Mouse (Mus musculus): ENCODE measurements around the gene H2-Ke6. TPM values are rescaled to one million over a fixed set of nuclear protein-coding genes. Genes with fewer than 3 reads are reported as not detected.

H2-Ke6 gene
- polyA plus RNA-seq, 1 experiment from 2014 or later = 41.7 TPM

DNA sequence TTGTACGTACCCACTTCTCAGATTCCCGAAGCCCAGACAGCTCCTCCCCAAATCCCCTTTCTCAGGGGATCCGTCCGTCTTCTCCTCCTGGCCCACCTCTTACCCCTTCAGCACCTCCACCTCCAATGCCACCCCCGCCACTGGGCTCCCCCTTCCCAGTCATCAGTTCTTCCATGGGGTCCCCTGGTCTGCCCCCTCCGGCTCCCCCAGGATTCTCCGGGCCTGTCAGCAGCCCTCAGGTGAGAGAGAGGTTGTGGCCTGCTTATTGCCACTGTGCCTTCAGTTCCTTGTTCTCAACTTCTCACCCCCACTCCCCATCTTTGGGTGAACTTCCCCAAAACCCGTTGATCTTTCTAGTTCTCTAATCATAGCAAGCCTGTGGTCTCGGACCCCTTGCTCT, 4.9 kb upstream of the H2-Ke6 start:
- WGBS = 56% methylated on average over 9 of the region's 9 CpGs
- peak overlapping the region; percentile 94 for H3K9ac ChIP-seq (replicated peaks; ENCODE audit: low read depth, low read length)
- no peak for ATAC-seq (ENCODE audit: insufficient number of reproducible peaks, insufficient read depth, low FRiP score, low read depth)
- peaks cover 54% of the 10 kb centered on the region for H3K36me3 ChIP-seq (ENCODE audit: control insufficient read depth, insufficient read depth, low read length)
- no peaks in the 10 kb centered on the region for H3K9me3 ChIP-seq (ENCODE audit: control insufficient read depth, low read depth, low read length)
- H3K4me1 ChIP-seq (ENCODE audit: control insufficient read depth, insufficient read depth, low read length) = peaks cover 25% of the 10 kb centered on the region
- peak overlapping the region; percentile 65 for H3K4me3 ChIP-seq (ENCODE audit: low read depth, low read length)
- no peaks in the 10 kb centered on the region for H3K27me3 ChIP-seq (ENCODE audit: control insufficient read depth, insufficient read depth, low read length)
- peak overlapping the region; percentile 71 for H3K4me2 ChIP-seq (replicated peaks; ENCODE audit: low read depth, low read length)
- H3K27ac ChIP-seq (ENCODE audit: low read length) = no peak overlapping the region

DNA sequence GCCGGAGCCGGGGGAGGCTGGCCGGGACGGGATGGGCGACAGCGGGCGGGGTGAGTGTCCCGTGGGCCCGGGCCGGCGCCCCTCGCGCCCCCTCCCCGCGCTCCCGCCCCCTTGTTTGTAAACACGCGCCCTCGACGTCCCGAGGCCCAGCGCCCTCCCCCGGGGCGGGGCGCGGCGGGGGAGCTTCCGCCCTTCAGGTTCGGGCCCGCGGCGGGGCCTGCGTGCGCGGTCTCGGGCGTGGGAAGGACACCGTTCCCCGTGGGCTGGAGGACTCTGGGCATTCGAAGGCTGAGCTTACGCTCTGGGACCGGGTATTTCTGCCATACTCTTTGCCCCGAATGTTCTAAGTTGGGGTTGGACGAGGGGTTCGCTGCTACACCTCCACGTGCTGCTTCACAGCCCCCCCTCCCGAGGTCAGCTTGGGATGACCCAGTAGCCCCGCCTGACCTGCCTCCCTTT, 4.3 kb upstream of the H2-Ke6 start:
- WGBS = under 1% methylated on average over 35 of the region's 48 CpGs
- Histone ChIP-seq H3K4me2 (replicated peaks; ENCODE audit: low read depth, low read length) (peak overlapping the region; percentile 71), H3K27me3 (ENCODE audit: control insufficient read depth, insufficient read depth, low read length) (no peaks in the 10 kb centered on the region), H3K9ac (replicated peaks; ENCODE audit: low read depth, low read length) (peak overlapping the region; percentile 94), H3K9me3 (ENCODE audit: control insufficient read depth, low read depth, low read length) (no peaks in the 10 kb centered on the region), H3K4me1 (ENCODE audit: control insufficient read depth, insufficient read depth, low read length) (peaks cover 26% of the 10 kb centered on the region), H3K36me3 (ENCODE audit: control insufficient read depth, insufficient read depth, low read length) (peaks cover 48% of the 10 kb centered on the region), H3K4me3 (ENCODE audit: low read depth, low read length) (peak overlapping the region; percentile 65), H3K27ac (ENCODE audit: low read length) (peak overlapping the region; percentile 94)
- ATAC-seq (ENCODE audit: insufficient number of reproducible peaks, insufficient read depth, low FRiP score, low read depth) = peak; percentile 5; the same call in 1 of the 2 replicates

DNA sequence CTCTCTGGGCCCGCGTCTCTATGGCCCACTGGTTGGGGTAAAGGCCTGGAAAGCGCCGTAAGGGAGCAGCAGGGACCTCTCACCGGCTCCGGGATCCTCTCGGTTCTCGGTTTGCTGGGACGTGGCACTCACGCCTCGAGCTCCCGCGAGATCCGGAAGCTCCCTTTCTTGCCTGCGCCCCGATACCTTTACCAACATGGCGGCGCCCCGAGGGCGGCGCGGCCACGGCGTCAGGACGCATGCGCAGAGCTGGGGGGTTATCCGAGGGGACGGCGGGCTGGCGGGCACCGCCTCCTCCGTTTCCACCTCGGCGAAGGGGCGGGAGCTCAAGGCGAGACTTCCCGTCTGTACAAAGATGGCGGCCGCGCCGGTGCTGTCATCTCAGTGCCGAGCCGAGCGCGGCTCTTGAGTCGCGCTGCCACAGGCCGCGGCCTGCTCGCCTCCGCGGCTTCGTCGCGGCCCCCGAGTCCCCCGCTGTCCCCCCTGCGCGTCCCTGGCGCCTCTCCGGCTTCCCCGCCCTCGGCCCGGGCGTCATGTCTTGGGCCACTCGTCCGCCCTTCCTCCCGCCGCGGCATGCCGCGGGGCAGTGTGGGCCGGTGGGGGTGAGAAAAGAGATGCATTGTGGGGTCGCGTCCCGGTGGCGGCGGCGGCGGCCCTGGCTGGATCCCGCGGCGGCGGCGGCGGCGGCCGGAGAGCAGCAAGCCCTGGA, 3.8 kb upstream of the H2-Ke6 start, which contains the start of the genes Slc39a7 and Rxrb:
Gene Slc39a7, minus strand, starts transcription at position 218 of the 709 bp plus-strand sequence.
Gene Rxrb, plus strand, starts transcription at position 348 of the 709 bp plus-strand sequence.
- Histone ChIP-seq H3K27me3 (ENCODE audit: control insufficient read depth, insufficient read depth, low read length) (no peaks in the 10 kb centered on the region), H3K27ac (ENCODE audit: low read length) (peak within 1 kb of the TSS; percentile 94), H3K4me1 (ENCODE audit: control insufficient read depth, insufficient read depth, low read length) (peaks cover 30% of the 10 kb centered on the region), H3K36me3 (ENCODE audit: control insufficient read depth, insufficient read depth, low read length) (peaks cover 43% of the 10 kb centered on the region), H3K9ac (replicated peaks; ENCODE audit: low read depth, low read length) (peak within 1 kb of the TSS; percentile 94), H3K4me3 (ENCODE audit: low read depth, low read length) (peak within 1 kb of the TSS; percentile 65), H3K4me2 (replicated peaks; ENCODE audit: low read depth, low read length) (peak within 1 kb of the TSS; percentile 99), H3K9me3 (ENCODE audit: control insufficient read depth, low read depth, low read length) (no peaks in the 10 kb centered on the region)
- WGBS = under 1% methylated on average over 86 of the region's 88 CpGs
- peak; percentile 81 for ATAC-seq (ENCODE audit: insufficient number of reproducible peaks, insufficient read depth, low FRiP score, low read depth)

DNA sequence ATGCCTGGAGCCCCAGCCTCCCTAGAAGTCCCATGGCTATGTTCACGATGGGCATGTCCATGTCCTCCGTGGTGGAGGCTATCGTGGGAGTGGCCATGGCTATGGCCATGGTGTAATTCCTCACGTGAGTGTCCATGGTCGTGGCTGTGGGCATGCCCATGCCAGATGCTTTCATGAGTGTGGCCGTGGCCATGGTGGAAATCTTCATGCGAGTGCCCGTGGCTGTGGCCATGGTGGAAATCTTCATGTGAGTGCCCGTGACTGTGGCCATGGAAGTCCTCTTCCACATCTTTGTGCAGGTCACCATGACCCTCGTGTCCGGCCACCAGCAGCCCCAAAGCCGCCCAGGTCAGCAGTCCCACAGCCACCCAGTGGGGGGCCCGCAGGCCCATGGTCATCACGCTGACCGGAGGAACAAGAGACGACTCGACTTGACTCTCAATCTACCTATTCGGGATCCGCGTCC, 3.0 kb upstream of the H2-Ke6 start:
- no peaks in the 10 kb centered on the region for H3K27me3 ChIP-seq (ENCODE audit: control insufficient read depth, insufficient read depth, low read length)
- peaks cover 34% of the 10 kb centered on the region for H3K4me1 ChIP-seq (ENCODE audit: control insufficient read depth, insufficient read depth, low read length)
- peak overlapping the region; percentile 99 for H3K4me2 ChIP-seq (replicated peaks; ENCODE audit: low read depth, low read length)
- ATAC-seq (ENCODE audit: insufficient number of reproducible peaks, insufficient read depth, low FRiP score, low read depth) = no peak
- peak overlapping the region; percentile 94 for H3K27ac ChIP-seq (ENCODE audit: low read length)
- peaks cover 36% of the 10 kb centered on the region for H3K36me3 ChIP-seq (ENCODE audit: control insufficient read depth, insufficient read depth, low read length)
- peak overlapping the region; percentile 94 for H3K9ac ChIP-seq (replicated peaks; ENCODE audit: low read depth, low read length)
- 4% methylated on average over 20 of the region's 20 CpGs for WGBS
- no peaks in the 10 kb centered on the region for H3K9me3 ChIP-seq (ENCODE audit: control insufficient read depth, low read depth, low read length)
- peak overlapping the region; percentile 65 for H3K4me3 ChIP-seq (ENCODE audit: low read depth, low read length)

DNA sequence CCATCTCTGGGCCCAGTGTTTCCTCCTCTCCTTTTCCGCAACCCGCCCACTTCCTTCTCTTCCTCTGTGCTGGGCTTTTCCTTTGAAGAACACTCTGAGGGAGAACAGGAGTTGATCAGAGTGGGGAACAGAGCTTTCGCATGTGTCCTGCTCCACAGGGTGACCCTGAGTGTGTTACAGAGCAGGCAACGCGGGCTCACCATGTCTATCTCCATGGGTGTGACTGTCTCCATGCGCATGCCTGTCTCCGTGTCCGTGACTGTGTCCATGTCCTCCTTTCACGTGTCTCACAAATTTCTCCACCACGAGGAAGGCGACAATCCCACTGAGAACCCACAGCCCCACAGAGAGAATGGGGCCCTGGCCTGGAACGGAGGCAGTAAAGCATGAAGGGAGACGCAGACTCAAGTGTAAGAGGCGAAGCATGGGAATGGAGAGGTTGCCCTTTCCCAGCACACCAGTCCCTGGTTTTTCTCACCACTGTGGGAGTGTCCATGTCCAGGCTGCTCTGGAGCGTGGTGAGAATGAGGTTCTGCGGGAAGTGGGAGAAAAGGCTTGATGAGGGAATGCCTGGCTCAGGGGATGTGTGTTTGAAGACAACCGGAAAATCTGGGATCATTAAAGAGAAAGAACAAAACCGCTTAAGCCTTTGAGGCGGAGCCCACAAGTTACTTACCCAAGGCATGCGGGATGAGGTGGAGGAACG, 2.2 kb upstream of the H2-Ke6 start:
- H3K4me3 ChIP-seq (ENCODE audit: low read depth, low read length) = peak overlapping the region; percentile 65
- no peaks in the 10 kb centered on the region for H3K27me3 ChIP-seq (ENCODE audit: control insufficient read depth, insufficient read depth, low read length)
- H3K27ac ChIP-seq (ENCODE audit: low read length) = peak overlapping the region; percentile 94; the same call in 1 of the 2 replicates
- no peaks in the 10 kb centered on the region for H3K9me3 ChIP-seq (ENCODE audit: control insufficient read depth, low read depth, low read length)
- H3K9ac ChIP-seq (replicated peaks; ENCODE audit: low read depth, low read length) = peak overlapping the region; percentile 94
- peak overlapping the region; percentile 99 for H3K4me2 ChIP-seq (replicated peaks; ENCODE audit: low read depth, low read length)
- H3K36me3 ChIP-seq (ENCODE audit: control insufficient read depth, insufficient read depth, low read length) = peaks cover 29% of the 10 kb centered on the region
- H3K4me1 ChIP-seq (ENCODE audit: control insufficient read depth, insufficient read depth, low read length) = peaks cover 42% of the 10 kb centered on the region
- no peak for ATAC-seq (ENCODE audit: insufficient number of reproducible peaks, insufficient read depth, low FRiP score, low read depth)
- 76% methylated on average over 21 of the region's 21 CpGs for WGBS

DNA sequence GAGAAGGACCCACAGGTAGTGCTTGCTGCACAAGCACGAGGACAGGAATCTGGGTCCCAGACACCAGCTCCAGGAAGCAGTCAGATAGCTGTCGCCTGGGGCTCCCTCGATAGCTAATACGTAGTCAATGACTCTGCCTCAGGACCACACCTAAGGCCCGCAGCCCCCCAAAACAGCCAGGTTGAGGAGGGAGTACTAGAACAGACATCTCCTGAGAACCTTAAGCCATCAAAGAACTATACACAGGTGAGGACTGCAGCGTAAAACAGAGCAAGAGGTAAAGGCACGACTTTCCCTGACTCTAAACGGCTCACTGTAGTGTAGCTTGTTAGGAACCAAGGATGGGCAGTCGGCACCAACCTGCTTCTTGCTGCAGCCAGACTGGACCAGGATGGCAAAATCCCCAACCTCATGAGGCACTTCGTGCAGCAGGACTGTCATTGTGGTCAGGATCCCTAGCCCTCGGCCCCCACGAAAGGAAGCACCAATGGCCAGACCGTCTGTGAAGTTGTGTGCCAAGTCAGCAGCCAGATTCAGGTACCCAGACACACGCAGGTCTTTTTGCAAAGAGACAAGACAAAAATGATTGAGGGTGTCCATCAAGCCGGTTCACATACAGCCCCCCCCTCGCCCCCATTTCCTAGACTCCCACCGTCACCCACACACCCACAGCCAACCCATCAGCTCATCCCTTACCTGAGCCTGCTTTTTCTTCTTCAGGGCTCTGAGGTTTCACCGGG, 1.5 kb upstream of the H2-Ke6 start:
- Histone ChIP-seq H3K9ac (replicated peaks; ENCODE audit: low read depth, low read length) (no peak overlapping the region), H3K4me2 (replicated peaks; ENCODE audit: low read depth, low read length) (peak overlapping the region; percentile 99), H3K4me1 (ENCODE audit: control insufficient read depth, insufficient read depth, low read length) (peaks cover 42% of the 10 kb centered on the region), H3K36me3 (ENCODE audit: control insufficient read depth, insufficient read depth, low read length) (peaks cover 26% of the 10 kb centered on the region), H3K27ac (ENCODE audit: low read length) (no peak overlapping the region), H3K27me3 (ENCODE audit: control insufficient read depth, insufficient read depth, low read length) (no peaks in the 10 kb centered on the region), H3K9me3 (ENCODE audit: control insufficient read depth, low read depth, low read length) (no peaks in the 10 kb centered on the region), H3K4me3 (ENCODE audit: low read depth, low read length) (0 out of 2 replicates have a peak overlapping the region, but pooled peaks have one; percentile 65)
- ATAC-seq (ENCODE audit: insufficient number of reproducible peaks, insufficient read depth, low FRiP score, low read depth) = no peak
- 88% methylated on average over 18 of the region's 18 CpGs for WGBS

DNA sequence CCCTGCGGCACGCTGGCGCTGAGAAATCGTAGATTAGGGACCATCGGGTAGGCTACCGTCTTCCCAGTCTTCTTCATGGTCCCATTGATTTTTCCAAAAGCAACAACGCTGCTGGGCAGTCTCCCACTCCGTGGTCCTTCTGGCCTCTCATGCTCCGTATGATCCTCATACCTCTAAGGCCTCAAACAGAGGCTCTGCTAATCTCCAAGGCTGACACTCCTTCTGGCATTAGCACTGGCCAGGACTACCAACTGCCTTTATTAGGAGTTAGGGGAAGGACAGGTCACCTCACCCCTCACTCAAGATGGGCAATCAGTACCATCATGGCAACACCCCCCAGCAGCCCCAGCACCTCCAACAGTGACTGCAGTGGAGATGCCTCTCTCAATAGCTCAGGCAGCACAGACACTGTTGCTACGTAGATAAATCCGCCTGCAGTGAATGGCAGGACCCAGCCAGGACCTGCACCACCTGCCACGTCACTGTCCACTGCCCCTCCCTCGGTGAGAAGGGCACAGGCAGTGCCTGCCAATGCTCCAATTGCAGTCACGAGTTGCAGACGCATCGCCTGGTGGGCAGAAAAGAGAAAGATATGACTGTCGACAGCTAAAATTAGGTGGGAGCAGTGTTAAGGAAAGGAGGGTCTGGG, 765 bp upstream of the H2-Ke6 start:
- peaks cover 47% of the 10 kb centered on the region for H3K4me1 ChIP-seq (ENCODE audit: control insufficient read depth, insufficient read depth, low read length)
- peak overlapping the region; percentile 61; the same call in 1 of the 2 replicates for H3K4me3 ChIP-seq (ENCODE audit: low read depth, low read length)
- peaks cover 19% of the 10 kb centered on the region for H3K36me3 ChIP-seq (ENCODE audit: control insufficient read depth, insufficient read depth, low read length)
- no peaks in the 10 kb centered on the region for H3K9me3 ChIP-seq (ENCODE audit: control insufficient read depth, low read depth, low read length)
- no peaks in the 10 kb centered on the region for H3K27me3 ChIP-seq (ENCODE audit: control insufficient read depth, insufficient read depth, low read length)
- peak overlapping the region; percentile 56; the same call in 1 of the 2 replicates for H3K27ac ChIP-seq (ENCODE audit: low read length)
- WGBS = 73% methylated on average over 17 of the region's 17 CpGs
- no peak overlapping the region for H3K9ac ChIP-seq (replicated peaks; ENCODE audit: low read depth, low read length)
- peak overlapping the region; percentile 96 for H3K4me2 ChIP-seq (replicated peaks; ENCODE audit: low read depth, low read length)
- ATAC-seq (ENCODE audit: insufficient number of reproducible peaks, insufficient read depth, low FRiP score, low read depth) = no peak
